Mouse (Mus musculus): Measurements from ENCODE around the gene Arntl2.

Gene Arntl2

GRCm38 (mm10) chr6:146778055-146778454 lies 17.8 kb upstream of the Arntl2 start:
- DNase-seq (ENCODE audit: extremely low spot score, low spot score): no peak

- DNase-seq (ENCODE audit: extremely low spot score, low spot score): no peak
These were observed 14.3 kb upstream of the Arntl2 start for GRCm38 (mm10) chr6:146781566-146781965.

- DNase-seq (ENCODE audit: extremely low spot score, low spot score): no peak
These were observed 2.3 kb upstream of the Arntl2 start for GRCm38 (mm10) chr6:146793527-146793926.

- no peak for DNase-seq (ENCODE audit: extremely low spot score, low spot score)
These were observed 510 bp upstream of the Arntl2 start for GRCm38 (mm10) chr6:146795166-146795923.

- DNase-seq (ENCODE audit: extremely low spot score, low spot score): no peak
These were observed 1.6 kb downstream of the Arntl2 start for GRCm38 (mm10) chr6:146797446-146797845.

GRCm38 (mm10) chr6:146809991-146810390 lies 14.1 kb downstream of the Arntl2 start:
- no peak for DNase-seq (ENCODE audit: extremely low spot score, low spot score)

GRCm38 (mm10) chr6:146813007-146813406 lies 17.2 kb downstream of the Arntl2 start:
- DNase-seq (ENCODE audit: extremely low spot score, low spot score): no peak

GRCm38 (mm10) chr6:146820177-146820965 lies 24.5 kb downstream of the Arntl2 start:
- DNase-seq (ENCODE audit: extremely low spot score, low spot score): no peak

- DNase-seq (ENCODE audit: extremely low spot score, low spot score): no peak
These were observed 26.1 kb downstream of the Arntl2 start for GRCm38 (mm10) chr6:146821958-146822357.

- DNase-seq (ENCODE audit: extremely low spot score, low spot score): peak; percentile 70
These were observed 29.1 kb downstream of the Arntl2 start for GRCm38 (mm10) chr6:146824727-146825486.

GRCm38 (mm10) chr6:146825487-146825773 lies 29.6 kb downstream of the Arntl2 start:
- DNase-seq (ENCODE audit: extremely low spot score, low spot score): no peak

- no peak for DNase-seq (ENCODE audit: extremely low spot score, low spot score)
These were observed 35.5 kb downstream of the Arntl2 start for GRCm38 (mm10) chr6:146831320-146831719.

GRCm38 (mm10) chr6:146833485-146834314 lies 37.8 kb downstream of the Arntl2 start:
- peak; percentile 57 for DNase-seq (ENCODE audit: extremely low spot score, low spot score)

GRCm38 (mm10) chr6:146834342-146834741 lies 38.5 kb downstream of the Arntl2 start:
- DNase-seq (ENCODE audit: extremely low spot score, low spot score): no peak

- no peak for DNase-seq (ENCODE audit: extremely low spot score, low spot score)
These were observed 39.9 kb downstream of the Arntl2 start for GRCm38 (mm10) chr6:146835784-146836183.

GRCm38 (mm10) chr6:146837316-146837715 lies 41.5 kb downstream of the Arntl2 start:
- no peak for DNase-seq (ENCODE audit: extremely low spot score, low spot score)

- DNase-seq (ENCODE audit: extremely low spot score, low spot score): no peak
These were observed 42.5 kb downstream of the Arntl2 start for GRCm38 (mm10) chr6:146838366-146838765.

GRCm38 (mm10) chr6:146838863-146839262 lies 43.0 kb downstream of the Arntl2 start:
- no peak for DNase-seq (ENCODE audit: extremely low spot score, low spot score)

- DNase-seq (ENCODE audit: extremely low spot score, low spot score): no peak
These were observed 49.0 kb downstream of the Arntl2 start for GRCm38 (mm10) chr6:146844867-146845266.

GRCm38 (mm10) chr6:146845347-146845746 lies 49.5 kb downstream of the Arntl2 start:
- no peak for DNase-seq (ENCODE audit: extremely low spot score, low spot score)

Data from neural tube, embryonic 10.5 days (tissue).